Comparison of ENCODE assay signal across 8 mouse cellular contexts in the genomic region with DNA sequence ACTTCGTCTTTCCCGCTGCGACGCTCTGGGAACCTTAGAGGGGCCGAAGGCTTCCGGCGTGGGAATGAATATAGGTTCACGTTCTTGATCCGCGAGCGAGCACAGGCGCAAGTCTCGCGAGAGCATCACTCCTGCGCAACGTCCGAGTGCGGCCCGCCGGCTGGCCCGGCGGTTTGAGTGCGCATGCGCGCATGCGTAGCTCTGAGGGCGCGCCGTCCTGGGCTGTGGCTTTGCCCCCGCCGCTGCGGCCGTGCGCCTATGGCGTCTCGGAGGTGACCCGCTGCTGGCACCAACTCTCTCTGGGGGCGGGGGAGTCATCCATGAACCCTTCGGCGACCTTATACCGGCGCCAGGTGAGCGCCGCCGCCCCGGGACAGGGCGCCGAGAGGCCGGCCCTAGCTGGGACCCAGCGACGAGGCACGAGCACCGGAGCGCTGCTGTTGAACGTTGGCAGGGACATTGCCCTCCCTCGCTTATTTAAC. TPM values are rescaled to one million over a fixed set of nuclear protein-coding genes. Genes with fewer than 3 reads are reported as not detected.
DNase-seq lines count a peak whose midpoint lies in the region; ATAC-seq and TF ChIP-seq lines count a peak whose summit lies in the region.

A gene (plus strand): TSS at position 172 of the 482 bp plus-strand sequence.

- peak within 1 kb of the TSS; percentile 99 for H3K27ac ChIP-seq in gastrocnemius, adult 2 months
- peak within 1 kb of the TSS; percentile 88 for H3K27ac ChIP-seq in hindbrain, postnatal 0 days
- peak within 1 kb of the TSS; percentile 99 for H3K27ac ChIP-seq in left cerebral cortex, adult 2 months

- DNase-seq in WW6 (ENCODE audit: low read depth, low spot score): peak; percentile 91
- DNase-seq in cerebellum, postnatal 4 days (ENCODE audit: low spot score in 2 of 2): peak; percentile 84 to 94
- peak; percentile 98 for DNase-seq in gastrocnemius, adult 2 months
- peak; percentile 99 for DNase-seq in hindbrain, postnatal 0 days (ENCODE audit: low spot score)
- DNase-seq in left cerebral cortex, adult 2 months (ENCODE audit: extremely low spot score in 1 of 2, low spot score in 2 of 2): peak; percentile 93 to 94
- peak; percentile 89 to 91 for DNase-seq in right cerebral cortex, adult 2 months (ENCODE audit: low spot score in 2 of 2)
- DNase-seq in urinary bladder, postnatal 14 days (ENCODE audit: low spot score): peak; percentile 96

- peak within 1 kb of the TSS; percentile 82 for H3K9ac ChIP-seq in hindbrain, postnatal 0 days (replicated peaks; ENCODE audit: low read length)

- intact Hi-C loops in gastrocnemius, adult 2 months (cut with DNase I): no loop called here
- intact Hi-C loops in left cerebral cortex, adult 2 months (cut with DNase I): no loop called here

- H3K4me2 ChIP-seq in hindbrain, postnatal 0 days (ENCODE audit: low read depth, low read length): peak within 1 kb of the TSS; percentile 75

- no peaks in the 10 kb centered on the region for H3K4me1 ChIP-seq in hindbrain, postnatal 0 days (ENCODE audit: insufficient read depth, low read length)

- H3K36me3 ChIP-seq in hindbrain, postnatal 0 days (ENCODE audit: insufficient read depth, low read length): peaks cover 22% of the 10 kb centered on the region

- TF ChIP-seq CTCF in gastrocnemius, adult 2 months (IDR thresholded peaks at IDR 0.05): no peak
- TF ChIP-seq CTCF in hindbrain, postnatal 0 days (IDR thresholded peaks at IDR 0.05; ENCODE audit: low read depth): no peak
- TF ChIP-seq CTCF in left cerebral cortex, adult 2 months (IDR thresholded peaks at IDR 0.05): no peak

- peak; percentile 99 for ATAC-seq in hindbrain, postnatal 0 days
- peak; percentile 98 for ATAC-seq in megakaryocyte, adult 5-6 weeks (ENCODE audit: poor library complexity, severe bottlenecking)

- WGBS in hindbrain, postnatal 0 days: under 1% methylated on average over 56 of the region's 56 CpGs

- H3K9me3 ChIP-seq in hindbrain, postnatal 0 days (ENCODE audit: low read length): no peaks in the 10 kb centered on the region

- H3K4me3 ChIP-seq in gastrocnemius, adult 2 months: peak within 1 kb of the TSS; percentile 94
- peak within 1 kb of the TSS; percentile 73 for H3K4me3 ChIP-seq in hindbrain, postnatal 0 days (ENCODE audit: low read length)
- peak within 1 kb of the TSS; percentile 95 for H3K4me3 ChIP-seq in left cerebral cortex, adult 2 months

- H3K27me3 ChIP-seq in hindbrain, postnatal 0 days (ENCODE audit: insufficient read depth, low read length): no peaks in the 10 kb centered on the region

RNA-seq across cellular contexts. Expression of the gene that starts here (rescaled TPM):
- under 1 TPM; 0.66 to 0.73 TPM for total RNA-seq in gastrocnemius, adult 2 months (2021)
- 1.1 and 2.0 TPM in 2 replicates for total RNA-seq in hindbrain, postnatal 0 days (2014; rRNA removed)
- 4.8 and 5.5 TPM in 2 replicates for polyA plus RNA-seq in hindbrain, postnatal 0 days (2015; fragmentation: Nextera tagmentation; extraction: Ambion mirVana)
- total RNA-seq in left cerebral cortex, adult 2 months (2021): 1 to 10 TPM; 2.9 to 4.1 TPM
- 1.1 and 1.5 TPM in 2 replicates for total RNA-seq in megakaryocyte, adult 5-6 weeks (2015)
- total RNA-seq in megakaryocyte, adult 5-6 weeks (2017): 0.16 and 0.62 TPM in 2 replicates

Comparison
In these comparisons a context has a peak if more than half of its experiments do, and no peak if none do; other contexts are left out.
1. Peak in every context shown above with its lines: DNase-seq, ATAC-seq, H3K4me3 ChIP-seq and H3K27ac ChIP-seq.
2. Peak in DNase-seq, H3K4me3 ChIP-seq and H3K27ac ChIP-seq in gastrocnemius, adult 2 months; RNA of the gene not detected or under 1 TPM.